Mouse (Mus musculus) duodenum, adult 2 months (tissue): ENCODE measurements around the gene Cnmd. TPM values are rescaled to one million over a fixed set of nuclear protein-coding genes. Genes with fewer than 3 reads are reported as not detected.

Source experiments
- polyA plus RNA-seq: library from polyadenylated mRNA; depleted of rRNA; stranded (reverse); fragments of >200 nt; gene quantifications from 2 replicates; pipeline ENCODE4 v1.2.3, GENCODE M21; 2012; ENCODE audit warnings: low replicate concordance; rRNA removed

Cnmd gene
- not detected in 2 replicates for polyA plus RNA-seq

GRCm38 (mm10) chr14:79662001-79662400, at the start of gene Cnmd:
Gene Cnmd (minus strand): TSS chr14:79662170.

Other genes with a start within 250 kb of the Cnmd start
- gene Kbtbd7, start 235.7 kb downstream of the Cnmd start, polyA plus RNA-seq = 0.96 and 2.4 TPM in 2 replicates
- gene Kbtbd6, start 210.3 kb downstream of the Cnmd start, polyA plus RNA-seq = 0.49 and 0.77 TPM in 2 replicates
- 6.8 and 8.1 TPM in 2 replicates for gene Elf1, start 181.0 kb downstream of the Cnmd start, polyA plus RNA-seq
- gene Wbp4, start 180.7 kb downstream of the Cnmd start, polyA plus RNA-seq = 1.6 TPM in 2 replicates
- 1.2 and 2.4 TPM in 2 replicates for gene Sugt1, start 74.5 kb downstream of the Cnmd start, polyA plus RNA-seq
- gene Pcdh8, start 109.1 kb upstream of the Cnmd start, polyA plus RNA-seq = 0.56 and 1.2 TPM in 2 replicates